Mouse (Mus musculus) forebrain, embryonic 16.5 days (tissue): ENCODE results near the gene Pgap2. TPM values are rescaled to one million over a fixed set of nuclear protein-coding genes. Genes with fewer than 3 reads are reported as not detected.

Experiments used
- ATAC-seq: fragments of 200-750 bp; cut with Nextera tagmentation; 2 replicates; pipeline ENCODE4 v1.8.0; 2017; ENCODE audit warnings: mild to moderate bottlenecking, moderate library complexity
- H3K27ac ChIP-seq: fragments of 300-500 bp; sonication (generic); 2 replicates; pipeline ENCODE4 v1.5.1; 2014; ENCODE audit warnings: low read length, control low read depth
- H3K27me3 ChIP-seq: fragments of 300-500 bp; sonication (generic); replicated peaks from 2 replicates; pipeline ENCODE4 v1.6.1; 2014; ENCODE audit warnings: low read length; ENCODE audit not compliant: control insufficient read depth, insufficient read depth
- H3K36me3 ChIP-seq: fragments of 300-500 bp; sonication (generic); 2 replicates; pipeline ENCODE4 v1.6.1; 2014; ENCODE audit not compliant: control insufficient read depth, insufficient read depth
- H3K4me1 ChIP-seq: fragments of 300-500 bp; sonication (generic); replicated peaks from 2 replicates; pipeline ENCODE4 v1.6.1; 2014; ENCODE audit warnings: low read length; ENCODE audit not compliant: control insufficient read depth, insufficient read depth
- H3K4me2 ChIP-seq: fragments of 300-500 bp; sonication (generic); 2 replicates; pipeline ENCODE4 v1.6.1; 2014; ENCODE audit warnings: mild to moderate bottlenecking, low read length, control low read depth
- H3K4me3 ChIP-seq: fragments of 300-500 bp; sonication (generic); replicated peaks from 2 replicates; pipeline ENCODE4 v1.5.1; 2014; ENCODE audit warnings: mild to moderate bottlenecking, low read length, control low read depth
- H3K9ac ChIP-seq: fragments of 300-500 bp; sonication (generic); replicated peaks from 2 replicates; pipeline ENCODE4 v1.6.1; 2014; ENCODE audit warnings: low read depth, low read length, control low read depth
- H3K9me3 ChIP-seq: fragments of 300-500 bp; sonication (generic); 2 replicates; pipeline ENCODE4 v1.6.1; 2016; ENCODE audit warnings: low read length; ENCODE audit not compliant: control insufficient read depth
- WGBS: fragments of 180-500 bp; shearing (Covaris S2); extraction: QIAGEN DNeasy Blood & Tissue Kit; methylation state at CpG from one replicate; pipeline ENCODE4 v1.1.7; 2014; 5-methylcytosine and 5-hydroxymethylcytosine counted together
- polyA plus RNA-seq: library from polyadenylated mRNA; unstranded; fragments of >200 nt; fragmentation: Nextera tagmentation; extraction: Ambion mirVana; gene quantifications from 2 replicates; pipeline ENCODE4 v1.2.1, GENCODE M21; 2015

Pgap2 gene
- polyA plus RNA-seq, 1 experiment from 2014 or later: 51.7 TPM

GRCm38 (mm10) chr7:102281403-102281802 is 71.4 kb downstream of the Pgap2 start:
- Histone ChIP-seq H3K36me3 (no peaks in the 10 kb centered on the region), H3K4me3 (no peak overlapping the region), H3K27ac (no peak overlapping the region), H3K9ac (no peak overlapping the region), H3K27me3 (no peaks in the 10 kb centered on the region), H3K9me3 (no peaks in the 10 kb centered on the region), H3K4me2 (no peak overlapping the region), H3K4me1 (no peaks in the 10 kb centered on the region)
- ATAC-seq: no peak
- 97% methylated on average over 1 of the region's 1 CpGs for WGBS

DNA sequence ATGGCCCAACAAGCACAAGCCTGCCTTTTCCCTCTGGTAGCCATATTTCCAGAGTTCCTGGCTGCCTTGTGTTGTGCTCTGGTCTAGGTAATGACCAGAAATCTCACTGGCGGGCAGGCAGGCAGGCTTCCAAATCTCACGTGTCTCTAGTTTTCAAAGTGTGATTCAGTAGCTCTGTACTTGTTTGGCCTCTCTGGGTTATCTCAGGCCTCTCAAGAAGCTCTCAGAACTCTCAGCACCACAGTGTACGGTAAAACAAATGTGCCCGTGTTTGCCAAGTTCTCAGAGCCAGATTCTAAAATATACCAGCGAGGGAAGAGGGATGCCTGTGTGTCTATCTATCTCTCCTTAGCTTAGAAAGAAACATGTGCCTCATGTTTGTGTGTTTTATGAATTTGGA is 72.3 kb downstream of the Pgap2 start:
- Histone ChIP-seq H3K27me3 (no peaks in the 10 kb centered on the region), H3K9me3 (no peaks in the 10 kb centered on the region), H3K4me3 (no peak overlapping the region), H3K9ac (no peak overlapping the region), H3K4me1 (no peaks in the 10 kb centered on the region), H3K27ac (no peak overlapping the region), H3K4me2 (no peak overlapping the region), H3K36me3 (no peaks in the 10 kb centered on the region)
- ATAC-seq: no peak
- WGBS: 84% methylated on average over 5 of the region's 5 CpGs

Other genes with a start within 250 kb of the Pgap2 start
- 3.5 and 5.0 TPM in 2 replicates for gene Il18bp, start 191.5 kb upstream of the Pgap2 start, polyA plus RNA-seq
- gene Rnf121, start 144.7 kb upstream of the Pgap2 start, polyA plus RNA-seq: 36.3 TPM in 2 replicates
- 34.8 and 41.2 TPM in 2 replicates for gene Xndc1, start 144.7 kb upstream of the Pgap2 start, polyA plus RNA-seq
- gene Xntrpc, start 144.5 kb upstream of the Pgap2 start, polyA plus RNA-seq: 1.3 and 1.7 TPM in 2 replicates
- 0.24 TPM in 1 of 2 replicates, not detected in the other for gene Trpc2, start 127.1 kb upstream of the Pgap2 start, polyA plus RNA-seq
- 0.10 and 0.48 TPM in 2 replicates for gene Art1, start 108.5 kb upstream of the Pgap2 start, polyA plus RNA-seq
- gene Art5, start 100.7 kb upstream of the Pgap2 start, polyA plus RNA-seq: 0.70 and 0.71 TPM in 2 replicates
- gene Chrna10, start 93.4 kb upstream of the Pgap2 start, polyA plus RNA-seq: 0.08 TPM in 1 of 2 replicates, not detected in the other
- gene Nup98, start within 50 bp of the Pgap2 start, polyA plus RNA-seq: 25.7 and 27.6 TPM in 2 replicates
- 15.4 and 19.5 TPM in 2 replicates for gene Rhog, start 45.8 kb downstream of the Pgap2 start, polyA plus RNA-seq
- gene Stim1, start 57.6 kb downstream of the Pgap2 start, polyA plus RNA-seq: 10.3 and 12.1 TPM in 2 replicates
- gene Rrm1, start 231.5 kb downstream of the Pgap2 start, polyA plus RNA-seq: 79.3 and 96.2 TPM in 2 replicates